Mouse (Mus musculus): ENCODE measurements at regions not wholly inside any gene's neighbourhood (a gene's known extent, or its start where the extent isn't known, plus 50 kb on each side); places are given as distances from the start of the nearest gene placed in this dataset.

DNA sequence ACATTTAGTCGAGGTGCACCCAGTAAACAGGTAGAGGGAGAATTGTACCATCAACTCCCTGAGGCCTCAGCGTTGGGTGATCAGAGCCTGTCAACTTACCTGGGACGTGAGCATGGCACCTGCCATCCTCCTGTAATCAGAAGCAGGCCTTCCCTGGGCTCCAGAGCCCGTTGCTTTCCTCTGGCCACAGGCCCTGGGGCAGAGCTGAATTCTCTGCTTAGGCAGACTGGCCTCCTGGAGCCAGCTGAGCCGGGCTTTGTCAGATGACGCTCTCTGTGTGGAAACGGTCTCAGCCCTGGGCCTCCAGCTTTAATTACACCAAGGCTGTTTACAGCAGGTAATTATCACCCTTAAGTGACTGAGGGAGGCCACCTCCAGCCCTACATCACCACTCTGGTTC, 92.6 kb upstream of the Pmepa1 start:
- TF ChIP-seq CTCF (conservative IDR thresholded peaks at IDR 0.05; ENCODE audit: low read length) (no peak), NANOG (IDR thresholded peaks at IDR 0.05; ENCODE audit: borderline replicate concordance, low read length) (no peak), POU5F1 (IDR thresholded peaks at IDR 0.05; ENCODE audit: borderline replicate concordance, low read length) (no peak)

Data from E14TG2a.4 (cell line).